Mouse (Mus musculus) neural tube, embryonic 12.5 days (tissue): Measurements from ENCODE around the gene Gm16253. TPM values are rescaled to one million over a fixed set of nuclear protein-coding genes. Genes with fewer than 3 reads are reported as not detected.
A peak's percentile ranks its signal among the peaks of the same experiment; 100 is the strongest.

Experiments
- ATAC-seq: fragments of 200-750 bp; cut with Nextera tagmentation; 2 replicates; pipeline ENCODE4 v1.8.0; 2017; ENCODE audit warnings: low read depth, mild to moderate bottlenecking, moderate TSS enrichment, moderate library complexity; ENCODE audit not compliant: low FRiP score
- H3K27ac ChIP-seq: fragments of 300-500 bp; sonication (generic); 2 replicates; pipeline ENCODE4 v1.5.1; 2016
- H3K27me3 ChIP-seq: fragments of 300-500 bp; sonication (generic); replicated peaks from 2 replicates; pipeline ENCODE4 v1.6.1; 2016; ENCODE audit warnings: mild to moderate bottlenecking
- H3K36me3 ChIP-seq: fragments of 300-500 bp; sonication (generic); 2 replicates; pipeline ENCODE4 v1.6.1; 2016; ENCODE audit warnings: mild to moderate bottlenecking
- H3K4me1 ChIP-seq: fragments of 300-500 bp; sonication (generic); 2 replicates; pipeline ENCODE4 v1.6.1; 2016
- H3K4me2 ChIP-seq: fragments of 300-500 bp; sonication (generic); replicated peaks from 2 replicates; pipeline ENCODE4 v1.6.1; 2016; ENCODE audit warnings: mild to moderate bottlenecking
- H3K4me3 ChIP-seq: fragments of 300-500 bp; sonication (generic); 2 replicates; pipeline ENCODE4 v1.5.1; 2016
- H3K9ac ChIP-seq: fragments of 300-500 bp; sonication (generic); 2 replicates; pipeline ENCODE4 v1.6.1; 2016; ENCODE audit warnings: mild to moderate bottlenecking
- H3K9me3 ChIP-seq: fragments of 300-500 bp; sonication (generic); 2 replicates; pipeline ENCODE4 v1.6.1; 2016; ENCODE audit warnings: mild to moderate bottlenecking
- WGBS: fragments of 180-500 bp; shearing (Covaris S2); methylation state at CpG from one replicate; pipeline ENCODE4 v1.1.7; 2016; 5-methylcytosine and 5-hydroxymethylcytosine counted together
- polyA plus RNA-seq: library from polyadenylated mRNA; unstranded; fragments of >200 nt; fragmentation: Nextera tagmentation; extraction: Ambion mirVana; gene quantifications from 2 replicates; pipeline ENCODE4 v1.2.1, GENCODE M21; 2016

Gene Gm16253
- polyA plus RNA-seq, 1 experiment from 2014 or later: 1.6 TPM

- Histone ChIP-seq H3K27me3 (no peaks in the 10 kb centered on the region), H3K36me3 (no peaks in the 10 kb centered on the region), H3K4me3 (no peak overlapping the region), H3K4me2 (no peak overlapping the region), H3K27ac (no peak overlapping the region), H3K4me1 (no peaks in the 10 kb centered on the region; the same call in 1 of the 2 replicates), H3K9me3 (no peaks in the 10 kb centered on the region), H3K9ac (no peak overlapping the region)
- ATAC-seq: no peak
- 61% methylated on average over 8 of the region's 8 CpGs for WGBS
Measured at GRCm38 (mm10) chr3:96568605-96569004, 8.2 kb upstream of the Gm16253 start.

GRCm38 (mm10) chr3:96569506-96569905 lies 7.3 kb upstream of the Gm16253 start:
- WGBS: 92% methylated on average over 13 of the region's 13 CpGs
- Histone ChIP-seq H3K4me1 (no peaks in the 10 kb centered on the region; the same call in 1 of the 2 replicates), H3K9ac (no peak overlapping the region), H3K9me3 (no peaks in the 10 kb centered on the region), H3K4me3 (no peak overlapping the region), H3K4me2 (no peak overlapping the region), H3K36me3 (no peaks in the 10 kb centered on the region), H3K27me3 (no peaks in the 10 kb centered on the region), H3K27ac (no peak overlapping the region)
- ATAC-seq: no peak

- Histone ChIP-seq H3K4me1 (no peaks in the 10 kb centered on the region; the same call in 1 of the 2 replicates), H3K4me3 (no peak overlapping the region), H3K9ac (no peak overlapping the region), H3K27me3 (no peaks in the 10 kb centered on the region), H3K27ac (no peak overlapping the region), H3K4me2 (no peak overlapping the region), H3K36me3 (no peaks in the 10 kb centered on the region), H3K9me3 (no peaks in the 10 kb centered on the region)
- WGBS: 89% methylated on average over 11 of the region's 11 CpGs
- no peak for ATAC-seq
Measured at GRCm38 (mm10) chr3:96569966-96570605, 6.7 kb upstream of the Gm16253 start.

- no peak overlapping the region for H3K9ac ChIP-seq
- H3K27ac ChIP-seq: no peak overlapping the region
- no peaks in the 10 kb centered on the region for H3K36me3 ChIP-seq
- no peaks in the 10 kb centered on the region for H3K9me3 ChIP-seq
- H3K4me3 ChIP-seq: no peak overlapping the region
- H3K27me3 ChIP-seq: no peaks in the 10 kb centered on the region
- 78% methylated on average over 7 of the region's 7 CpGs for WGBS
- H3K4me2 ChIP-seq: no peak overlapping the region
- ATAC-seq: no peak
- H3K4me1 ChIP-seq: no peaks in the 10 kb centered on the region; the same call in 1 of the 2 replicates
Measured at GRCm38 (mm10) chr3:96570643-96571042, 6.1 kb upstream of the Gm16253 start.

GRCm38 (mm10) chr3:96571336-96571735 lies 5.4 kb upstream of the Gm16253 start:
- Histone ChIP-seq H3K27ac (no peak overlapping the region), H3K9ac (no peak overlapping the region), H3K4me3 (no peak overlapping the region), H3K27me3 (no peaks in the 10 kb centered on the region), H3K4me1 (peaks cover 3% of the 10 kb centered on the region), H3K4me2 (no peak overlapping the region), H3K36me3 (no peaks in the 10 kb centered on the region), H3K9me3 (no peaks in the 10 kb centered on the region)
- WGBS: 73% methylated on average over 2 of the region's 2 CpGs
- ATAC-seq: no peak

GRCm38 (mm10) chr3:96571896-96572698 lies 4.7 kb upstream of the Gm16253 start:
- Histone ChIP-seq H3K27ac (no peak overlapping the region), H3K9me3 (no peaks in the 10 kb centered on the region), H3K27me3 (no peaks in the 10 kb centered on the region), H3K4me2 (no peak overlapping the region), H3K4me1 (peaks cover 9% of the 10 kb centered on the region), H3K36me3 (no peaks in the 10 kb centered on the region), H3K4me3 (no peak overlapping the region), H3K9ac (no peak overlapping the region)
- ATAC-seq: no peak
- 84% methylated on average over 16 of the region's 16 CpGs for WGBS

- H3K4me2 ChIP-seq: no peak overlapping the region
- peaks cover 16% of the 10 kb centered on the region for H3K4me1 ChIP-seq
- no peaks in the 10 kb centered on the region for H3K9me3 ChIP-seq
- H3K36me3 ChIP-seq: no peaks in the 10 kb centered on the region
- WGBS: 83% methylated on average over 19 of the region's 19 CpGs
- no peak overlapping the region for H3K4me3 ChIP-seq
- no peak for ATAC-seq
- H3K27ac ChIP-seq: no peak overlapping the region
- no peak overlapping the region for H3K9ac ChIP-seq
- H3K27me3 ChIP-seq: no peaks in the 10 kb centered on the region
Measured at GRCm38 (mm10) chr3:96573611-96574511, 2.9 kb upstream of the Gm16253 start.

- ATAC-seq: no peak
- Histone ChIP-seq H3K4me1 (peaks cover 17% of the 10 kb centered on the region), H3K4me2 (no peak overlapping the region), H3K9ac (no peak overlapping the region), H3K9me3 (no peaks in the 10 kb centered on the region), H3K27ac (no peak overlapping the region), H3K27me3 (no peaks in the 10 kb centered on the region), H3K36me3 (no peaks in the 10 kb centered on the region), H3K4me3 (no peak overlapping the region)
- 65% methylated on average over 8 of the region's 8 CpGs for WGBS
Measured at GRCm38 (mm10) chr3:96575272-96575984, 1.4 kb upstream of the Gm16253 start.

GRCm38 (mm10) chr3:96576005-96576658 lies 652 bp upstream of the Gm16253 start:
- no peaks in the 10 kb centered on the region for H3K36me3 ChIP-seq
- no peak overlapping the region for H3K9ac ChIP-seq
- H3K4me2 ChIP-seq: peak overlapping the region; percentile 47
- peak; percentile 17; the same call in 1 of the 2 replicates for ATAC-seq
- H3K27me3 ChIP-seq: no peaks in the 10 kb centered on the region
- no peak overlapping the region; the same call in 1 of the 2 replicates for H3K4me3 ChIP-seq
- H3K9me3 ChIP-seq: no peaks in the 10 kb centered on the region
- 47% methylated on average over 14 of the region's 14 CpGs for WGBS
- 0 out of 2 replicates have a peak overlapping the region, but pooled peaks have one; percentile 8 for H3K27ac ChIP-seq
- H3K4me1 ChIP-seq: peaks cover 23% of the 10 kb centered on the region

- H3K9ac ChIP-seq: no peak overlapping the region
- H3K4me2 ChIP-seq: peak overlapping the region; percentile 47; the same call in 1 of the 2 replicates
- no peaks in the 10 kb centered on the region for H3K36me3 ChIP-seq
- peaks cover 23% of the 10 kb centered on the region for H3K4me1 ChIP-seq
- ATAC-seq: no peak
- 50% methylated on average over 4 of the region's 4 CpGs for WGBS
- no peaks in the 10 kb centered on the region for H3K9me3 ChIP-seq
- peaks cover 8% of the 10 kb centered on the region; the same call in 1 of the 2 replicates for H3K27me3 ChIP-seq
- peak overlapping the region; percentile 39; the same call in 1 of the 2 replicates for H3K27ac ChIP-seq
- H3K4me3 ChIP-seq: no peak overlapping the region
Measured at GRCm38 (mm10) chr3:96577566-96577965, 782 bp downstream of the Gm16253 start.
